Mouse (Mus musculus) embryo, embryonic 10.5 days (tissue): ENCODE results near the gene Yipf1.

Experiments used
- DNase-seq: peaks from one replicate; pipeline ENCODE4 v3.0.0-alpha.2; 2015; ENCODE audit warnings: low spot score

Gene Yipf1

DNA sequence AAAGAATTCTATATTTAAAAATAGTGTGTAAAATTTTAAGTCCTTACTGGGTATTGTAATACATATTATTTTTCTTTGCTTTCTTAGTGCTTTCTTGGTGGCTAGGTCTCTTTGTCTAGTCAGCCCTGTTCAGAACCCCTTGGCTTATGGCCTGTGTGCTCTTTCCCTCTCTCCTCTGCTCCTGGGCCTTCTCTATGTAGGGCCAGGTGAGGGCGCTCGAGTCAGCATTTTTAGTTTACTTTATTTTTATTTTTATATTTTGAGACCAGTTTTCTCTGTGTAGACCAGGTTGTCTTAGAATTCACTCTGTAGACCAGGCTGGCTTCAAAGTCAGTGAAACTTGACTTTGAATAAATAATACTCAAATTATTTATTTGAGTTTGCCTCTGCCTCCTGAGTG, 58.1 kb downstream of the Yipf1 start:
- no peak for DNase-seq

DNA sequence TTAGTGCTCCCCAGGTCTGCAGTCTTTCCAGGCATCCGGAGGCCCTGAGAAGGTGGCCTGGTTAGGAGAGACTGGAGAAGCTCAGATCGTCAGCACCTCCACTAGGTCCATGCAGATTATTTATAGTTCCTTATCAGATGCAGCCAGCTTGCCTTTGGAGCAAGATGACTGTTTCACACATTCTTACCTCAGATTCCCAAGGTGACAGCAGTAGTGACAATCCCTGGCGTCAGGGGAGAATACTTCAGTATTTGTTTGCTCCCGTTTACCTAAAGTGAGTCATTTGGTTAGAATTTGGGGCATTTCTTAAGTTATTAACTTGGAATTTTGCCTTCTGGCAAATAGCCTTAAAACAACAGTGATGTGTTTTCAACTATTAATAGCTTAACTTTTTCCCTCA, 60.5 kb downstream of the Yipf1 start:
- no peak for DNase-seq

DNA sequence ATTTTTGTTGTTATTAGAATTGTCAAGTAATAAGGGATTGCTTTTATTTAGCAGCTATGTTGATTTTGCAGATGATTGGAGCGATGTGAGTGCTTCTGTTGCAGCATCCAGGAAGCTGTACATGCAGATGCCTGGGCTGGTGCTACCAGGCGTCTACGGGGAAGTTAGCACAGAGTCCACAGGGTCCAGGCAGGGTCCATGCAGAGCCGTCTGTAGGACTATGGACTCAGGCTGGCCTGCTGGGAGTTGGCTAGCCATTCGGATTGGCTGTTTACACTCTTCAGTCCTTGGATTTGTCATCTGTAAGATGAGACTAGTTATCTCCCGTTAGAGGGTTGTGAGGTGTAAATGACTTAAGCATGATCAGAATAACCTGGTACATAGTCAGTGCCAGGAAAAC, 64.8 kb downstream of the Yipf1 start:
- DNase-seq, result no peak

DNA sequence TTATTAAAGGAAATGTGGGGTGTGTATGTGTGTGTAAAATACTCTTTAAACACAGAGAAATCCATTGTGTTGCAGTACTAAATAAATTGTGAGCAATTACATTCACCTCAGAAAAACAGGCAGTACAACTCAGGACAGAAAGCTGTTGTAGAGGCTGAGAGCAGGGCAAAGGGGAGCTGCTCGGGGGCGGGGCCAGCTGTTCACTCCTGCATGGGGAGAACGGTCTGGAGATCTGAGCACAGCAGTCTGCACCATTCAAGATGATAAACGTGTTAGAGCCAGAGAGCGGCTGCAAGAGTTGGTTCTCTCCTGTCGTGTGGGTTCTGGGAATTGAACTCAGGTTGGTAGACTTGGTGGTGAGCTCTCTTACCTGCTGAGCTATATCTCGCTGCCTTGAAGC, 66.7 kb downstream of the Yipf1 start:
- no peak for DNase-seq

GRCm38 (mm10) chr4:107387038-107387437, 72.9 kb downstream of the Yipf1 start:
- DNase-seq, result no peak

DNA sequence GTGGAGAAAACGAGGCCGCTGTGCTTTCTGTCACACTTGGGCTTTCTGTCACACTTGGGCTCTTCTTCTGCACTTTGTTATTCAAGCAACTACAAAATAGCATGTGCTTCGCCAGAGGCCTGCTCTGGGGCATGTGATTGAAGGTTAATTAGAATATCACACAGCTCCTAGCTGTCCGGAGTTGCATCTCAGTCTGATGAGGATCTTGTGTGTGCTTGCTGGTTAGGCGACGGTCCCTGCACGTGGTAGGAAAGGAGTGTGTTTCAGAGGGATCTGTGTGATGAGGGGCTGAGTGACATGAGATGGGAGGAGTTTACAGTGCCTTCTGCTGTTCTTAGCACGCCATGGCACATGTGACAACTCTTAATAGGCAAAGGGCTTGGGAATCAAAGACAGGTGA, 73.3 kb downstream of the Yipf1 start:
- no peak for DNase-seq

DNA sequence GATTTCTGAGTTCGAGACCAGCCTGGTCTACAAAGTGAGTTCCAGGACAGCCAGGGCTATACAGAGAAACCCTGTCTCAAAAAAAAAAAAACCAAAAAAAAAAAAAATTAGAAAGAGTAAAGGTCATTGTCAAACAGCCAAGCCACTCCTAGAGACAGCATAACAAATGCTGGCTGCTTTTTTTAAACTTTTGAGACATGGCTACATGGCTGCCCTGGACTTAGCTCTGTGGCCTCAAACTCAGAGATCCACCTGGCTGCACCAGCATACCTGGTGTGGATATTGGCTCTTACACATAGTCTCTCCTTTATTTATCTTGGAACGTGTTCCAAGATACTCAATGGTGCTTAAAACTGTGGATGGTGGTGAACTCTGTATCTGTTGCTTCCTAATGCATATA, 74.1 kb downstream of the Yipf1 start:
- DNase-seq, result no peak

- no peak for DNase-seq
These were observed 75.2 kb downstream of the Yipf1 start for GRCm38 (mm10) chr4:107389345-107389744.

DNA sequence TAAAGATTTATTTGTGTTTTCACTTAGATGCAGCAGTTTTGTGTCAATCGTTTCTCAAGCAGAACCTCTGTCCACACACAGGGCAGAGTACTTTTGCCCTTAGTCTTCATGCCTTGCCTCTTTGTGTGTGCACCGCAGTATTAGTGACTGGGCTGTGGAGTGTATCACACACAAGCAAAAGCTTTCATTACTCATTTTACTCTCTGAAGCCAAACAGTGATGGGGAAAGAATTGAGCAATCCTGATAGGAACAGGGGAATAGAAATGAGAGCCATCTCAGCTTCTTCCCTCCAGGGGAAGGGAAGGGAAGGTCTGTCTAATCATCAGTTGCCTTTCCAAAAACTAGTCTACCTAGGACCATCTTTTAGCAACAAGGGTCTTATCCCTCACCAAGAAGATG, 79.6 kb downstream of the Yipf1 start:
- no peak for DNase-seq
